Mouse (Mus musculus): Measurements from ENCODE around the gene Gtf2f2. TPM values are rescaled to one million over a fixed set of nuclear protein-coding genes. Genes with fewer than 3 reads are reported as not detected.
"Not testable (repeated sequence)": the region's sequence is repeated elsewhere in the genome, so short reads cannot be mapped to it uniquely, and the experiment has no call there.

Gtf2f2 gene
- total RNA-seq, 2 experiments from 2014 or later = 15.8 to 16.1 TPM

GRCm38 (mm10) chr14:75937714-75938113 is 73.0 kb downstream of the Gtf2f2 start:
- intact Hi-C loops (cut with DNase I) = no loop called here
- no peak for DNase-seq (ENCODE audit: low spot score in 2 of 2)

GRCm38 (mm10) chr14:75934359-75934758 is 76.3 kb downstream of the Gtf2f2 start:
- no peak for DNase-seq (ENCODE audit: low spot score in 2 of 2)
- intact Hi-C loops (cut with DNase I) = no loop called here

GRCm38 (mm10) chr14:75931266-75931665 is 79.4 kb downstream of the Gtf2f2 start:
- intact Hi-C loops (cut with DNase I) = no loop called here
- no peak for DNase-seq (ENCODE audit: low spot score in 2 of 2)

GRCm38 (mm10) chr14:75929713-75930112 is 81.0 kb downstream of the Gtf2f2 start:
- intact Hi-C loops (cut with DNase I) = not testable (repeated sequence)

GRCm38 (mm10) chr14:75923314-75924052 is 87.2 kb downstream of the Gtf2f2 start:
- intact Hi-C loops (cut with DNase I) = no loop called here
- no peak for DNase-seq (ENCODE audit: low spot score in 2 of 2)

More at GRCm38 (mm10) chr14:75929713-75930112, 81.0 kb downstream of the Gtf2f2 start:
- not testable (repeated sequence) for DNase-seq (ENCODE audit: low spot score in 2 of 2)

- DNase-seq (ENCODE audit: low spot score in 2 of 2) = no peak
- intact Hi-C loops (cut with DNase I) = no loop called here
Observed at GRCm38 (mm10) chr14:75912665-75913064, 98.0 kb downstream of the Gtf2f2 start.

GRCm38 (mm10) chr14:75911968-75912367 is 98.7 kb downstream of the Gtf2f2 start:
- DNase-seq (ENCODE audit: low spot score in 2 of 2) = no peak
- intact Hi-C loops (cut with DNase I) = no loop called here

- intact Hi-C loops (cut with DNase I) = no loop called here
- no peak for DNase-seq (ENCODE audit: low spot score in 2 of 2)
Observed at GRCm38 (mm10) chr14:75906931-75907330, 103.7 kb downstream of the Gtf2f2 start.

GRCm38 (mm10) chr14:75904972-75905371 is 105.7 kb downstream of the Gtf2f2 start:
- intact Hi-C loops (cut with DNase I) = no loop called here
- DNase-seq (ENCODE audit: low spot score in 2 of 2) = no peak

- intact Hi-C loops (cut with DNase I) = no loop called here
- DNase-seq (ENCODE audit: low spot score in 2 of 2) = no peak
Observed at GRCm38 (mm10) chr14:75903131-75903530, 107.5 kb downstream of the Gtf2f2 start.

- intact Hi-C loops (cut with DNase I) = no loop called here
- DNase-seq (ENCODE audit: low spot score in 2 of 2) = no peak
Observed at GRCm38 (mm10) chr14:75902013-75902412, 108.7 kb downstream of the Gtf2f2 start.

GRCm38 (mm10) chr14:75900793-75901499 is 109.7 kb downstream of the Gtf2f2 start:
- intact Hi-C loops (cut with DNase I) = no loop called here

GRCm38 (mm10) chr14:75899566-75899965 is 111.1 kb downstream of the Gtf2f2 start:
- peak; percentile 85 to 88 for DNase-seq (ENCODE audit: low spot score in 2 of 2)
- intact Hi-C loops (cut with DNase I) = loop anchor here (1.0 to 5.0 kb wide), 2 partner anchors 63 to 178 kb away; no protein-coding TSS in a partner anchor

More at GRCm38 (mm10) chr14:75900793-75901499, 109.7 kb downstream of the Gtf2f2 start:
- DNase-seq (ENCODE audit: low spot score in 2 of 2) = no peak

- intact Hi-C loops (cut with DNase I) = no loop called here
- DNase-seq (ENCODE audit: low spot score in 2 of 2) = peak; percentile 79 to 80
Observed at GRCm38 (mm10) chr14:75892118-75892517, 118.5 kb downstream of the Gtf2f2 start.

- DNase-seq (ENCODE audit: low spot score in 2 of 2) = no peak
- intact Hi-C loops (cut with DNase I) = no loop called here
Observed at GRCm38 (mm10) chr14:75883873-75884272, 126.8 kb downstream of the Gtf2f2 start.

- DNase-seq (ENCODE audit: low spot score in 2 of 2) = no peak
- intact Hi-C loops (cut with DNase I) = no loop called here
Observed at GRCm38 (mm10) chr14:75883330-75883729, 127.3 kb downstream of the Gtf2f2 start.

GRCm38 (mm10) chr14:75881856-75882255 is 128.8 kb downstream of the Gtf2f2 start:
- intact Hi-C loops (cut with DNase I) = no loop called here
- DNase-seq (ENCODE audit: low spot score in 2 of 2) = no peak

GRCm38 (mm10) chr14:75878980-75879379 is 131.7 kb downstream of the Gtf2f2 start:
- no peak for DNase-seq (ENCODE audit: low spot score in 2 of 2)
- intact Hi-C loops (cut with DNase I) = loop anchor here (5.0 kb wide), 1 partner anchor 83 kb away; no protein-coding TSS in a partner anchor

- intact Hi-C loops (cut with DNase I) = loop anchor here (2.0 to 5.0 kb wide), 2 partner anchors 85 to 200 kb away; no protein-coding TSS in a partner anchor
- DNase-seq (ENCODE audit: low spot score in 2 of 2) = no peak
Observed at GRCm38 (mm10) chr14:75877297-75877696, 133.4 kb downstream of the Gtf2f2 start.

- intact Hi-C loops (cut with DNase I) = loop anchor here (2.0 to 5.0 kb wide), 2 partner anchors 86 to 200 kb away; no protein-coding TSS in a partner anchor
- peak; percentile 79 to 86 for DNase-seq (ENCODE audit: low spot score in 2 of 2)
Observed at GRCm38 (mm10) chr14:75876320-75877043, 134.2 kb downstream of the Gtf2f2 start.
